Mouse (Mus musculus): ENCODE measurements around the gene Cd99l2. TPM values are rescaled to one million over a fixed set of nuclear protein-coding genes. Genes with fewer than 3 reads are reported as not detected.

Cd99l2 gene
- total RNA-seq, 4 experiments from 2014 or later = 98.3 to 127 (median 119) TPM

DNA sequence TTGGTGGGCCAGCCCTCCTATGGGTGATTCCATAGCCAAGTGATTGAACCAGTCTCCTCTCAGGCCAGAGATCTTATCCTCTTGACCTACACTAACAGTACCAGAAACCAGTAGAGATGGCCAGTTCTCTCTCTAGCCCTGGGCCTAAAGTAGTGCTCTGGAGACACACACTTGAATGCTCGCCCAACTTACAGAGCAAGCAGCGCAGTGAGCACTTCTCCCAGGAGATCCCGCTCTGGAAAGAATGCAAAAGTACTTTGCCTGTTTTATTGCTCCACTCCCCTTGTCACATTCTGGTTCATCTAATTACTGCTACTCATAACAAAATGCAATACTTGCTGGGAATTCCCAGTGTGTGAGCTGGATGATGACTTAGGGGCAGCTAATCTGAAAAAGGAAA, 25.2 kb downstream of the Cd99l2 start:
- no peak for DNase-seq

DNA sequence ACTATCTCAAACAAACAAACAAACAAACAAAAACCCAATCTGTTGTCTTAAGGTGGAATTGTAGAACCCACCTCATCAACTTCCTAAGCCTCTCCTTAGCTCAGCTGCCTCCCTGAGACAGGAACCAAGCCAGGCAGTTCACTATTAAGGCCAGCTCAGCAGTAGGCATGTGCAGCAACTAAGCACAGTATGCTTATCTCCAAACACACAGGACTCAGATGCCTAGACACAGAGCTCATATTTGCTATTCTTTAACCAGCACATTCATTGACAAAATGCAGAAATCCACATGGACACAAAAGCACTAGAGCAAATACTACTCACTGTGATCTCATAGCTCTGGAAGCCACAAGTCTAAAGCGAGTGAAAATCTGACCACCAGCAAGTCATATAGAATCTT, 27.2 kb downstream of the Cd99l2 start:
- DNase-seq = no peak

DNA sequence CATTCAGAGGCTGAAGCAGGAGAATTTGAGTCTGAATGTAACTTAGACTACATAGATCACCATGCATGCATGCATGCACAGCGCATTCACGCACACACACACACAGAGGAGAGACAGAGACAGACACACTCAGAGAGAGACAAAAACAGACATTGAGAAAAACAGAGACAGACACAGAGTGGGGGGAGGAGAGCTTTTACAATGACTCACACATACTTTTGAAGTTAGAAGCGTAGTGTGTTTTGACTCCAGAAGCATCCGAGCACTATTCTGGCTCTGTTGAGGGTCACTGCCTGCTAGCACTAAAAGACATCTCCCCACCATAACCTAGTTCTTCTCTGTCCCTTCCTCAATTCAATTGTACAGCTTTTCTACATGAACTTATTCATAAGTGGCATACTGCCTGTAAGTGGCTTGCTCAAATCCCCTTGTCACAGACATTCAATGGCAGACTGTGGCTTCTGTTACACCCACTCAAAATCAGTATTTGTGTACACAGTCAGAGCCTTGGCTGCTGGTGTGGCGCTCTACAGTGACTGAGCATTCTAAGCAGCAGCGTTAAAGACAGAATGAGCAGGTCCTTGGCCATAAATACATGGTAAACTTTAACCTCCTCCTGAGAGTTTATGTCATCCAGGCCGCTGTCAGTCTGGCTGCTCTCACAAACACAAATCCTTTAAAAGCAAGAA, 28.4 kb downstream of the Cd99l2 start:
- DNase-seq = no peak

DNA sequence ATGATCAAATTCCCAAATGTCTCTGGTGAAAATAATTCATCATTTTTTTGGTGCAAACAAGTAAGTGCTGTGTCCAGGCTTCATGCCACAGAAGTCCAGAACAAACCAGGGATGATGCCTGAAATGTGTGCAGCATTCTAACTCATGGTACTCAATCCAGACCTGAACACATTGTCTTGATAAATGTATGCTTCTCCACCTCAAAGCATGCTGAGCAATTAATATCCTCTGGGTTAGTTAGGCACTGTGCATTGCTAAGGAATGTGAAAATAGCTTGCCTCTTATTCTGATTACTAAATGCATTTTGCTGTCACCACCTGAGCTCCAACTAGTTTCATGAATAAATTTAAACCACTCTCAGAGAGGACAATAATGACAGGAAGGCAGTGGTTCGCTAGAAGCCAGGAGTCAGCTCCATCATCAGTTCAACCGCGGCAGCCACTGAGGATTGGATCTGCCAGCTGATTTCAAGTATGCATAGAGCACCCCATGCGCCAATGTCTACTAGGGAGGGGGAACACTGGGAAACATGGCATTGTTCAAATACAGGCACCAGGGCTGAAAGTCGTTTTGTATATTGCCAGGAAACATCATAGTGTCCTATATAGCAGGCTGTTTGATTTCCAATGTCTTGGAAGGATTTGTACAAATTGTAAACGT, 36.4 kb downstream of the Cd99l2 start:
- no peak for DNase-seq

DNA sequence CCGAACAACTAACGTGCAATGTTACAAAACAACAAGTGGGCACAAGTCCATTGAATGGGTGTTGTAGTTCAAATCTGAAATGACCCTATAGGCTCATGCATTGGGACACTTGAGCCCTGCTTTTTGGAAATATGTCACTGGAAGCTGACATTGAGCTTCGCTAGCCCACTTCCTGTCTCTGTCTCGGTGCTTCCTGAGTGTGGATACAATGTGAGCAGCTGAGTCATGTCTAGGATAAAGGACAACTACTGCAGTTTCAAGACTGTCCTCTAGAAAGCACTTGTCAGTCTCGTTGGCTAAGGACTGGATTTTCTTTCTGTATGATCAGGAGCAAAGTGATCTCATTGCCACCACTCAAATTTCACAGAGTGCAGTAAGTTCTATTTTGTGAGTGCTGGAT, 49.7 kb downstream of the Cd99l2 start:
- no peak for DNase-seq

DNA sequence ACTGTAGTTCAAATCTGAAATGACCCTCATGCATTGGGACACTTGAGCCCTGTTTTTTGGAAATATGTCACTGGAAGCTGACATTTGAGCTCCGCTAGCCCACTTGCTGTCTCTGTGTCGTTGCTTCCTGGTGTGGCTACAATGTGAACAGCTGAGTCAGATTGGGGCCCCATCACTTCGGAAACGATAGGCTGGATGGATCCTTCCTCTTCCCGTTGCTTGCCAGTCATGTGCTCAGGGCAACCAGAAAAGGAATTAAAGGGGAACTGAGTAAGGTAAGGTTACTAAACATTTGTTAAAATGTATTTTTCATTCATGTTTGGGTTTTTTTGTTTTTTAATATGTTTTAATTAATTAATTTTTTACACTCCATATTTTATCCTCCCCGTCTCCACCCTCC, 53.2 kb downstream of the Cd99l2 start:
- no peak for DNase-seq

DNA sequence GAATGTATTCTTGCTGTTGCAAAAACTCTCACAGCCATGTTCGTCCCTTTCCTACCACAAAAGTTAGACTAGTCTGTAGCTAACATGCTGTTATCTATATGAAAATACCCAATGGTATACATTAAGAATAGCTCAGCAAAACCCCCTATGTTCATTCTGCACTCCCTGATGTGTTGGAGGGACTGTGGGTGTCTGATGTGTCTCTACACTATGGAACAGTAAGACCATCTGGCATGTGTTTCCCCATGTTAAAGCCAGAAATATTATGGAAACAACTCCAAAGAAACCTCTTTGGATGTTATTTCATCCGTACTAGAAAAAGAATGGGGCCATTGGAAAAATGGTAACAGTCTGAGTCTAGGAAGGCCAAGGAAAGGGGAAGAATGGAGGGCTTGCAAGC, 57.1 kb downstream of the Cd99l2 start:
- no peak for DNase-seq

DNA sequence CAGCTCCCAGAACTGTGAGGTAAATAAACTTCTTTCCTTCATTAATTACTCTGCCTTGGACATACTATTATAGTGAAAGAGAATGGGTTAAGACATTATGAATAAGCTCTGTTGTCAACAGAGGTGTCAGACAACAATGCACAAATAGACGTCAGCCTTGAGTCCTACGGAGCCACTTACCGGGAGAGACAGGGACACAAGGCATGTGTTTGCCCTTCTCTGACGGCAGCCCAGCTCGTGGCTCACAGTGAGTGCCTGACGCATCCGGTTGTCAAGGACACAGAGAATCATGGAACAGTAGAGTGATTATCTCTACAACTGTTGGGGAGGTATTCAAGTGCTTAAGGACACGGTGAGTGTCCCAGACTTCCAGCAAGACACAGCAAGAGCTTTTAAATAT, 57.8 kb downstream of the Cd99l2 start:
- peak; percentile 73 for DNase-seq

DNA sequence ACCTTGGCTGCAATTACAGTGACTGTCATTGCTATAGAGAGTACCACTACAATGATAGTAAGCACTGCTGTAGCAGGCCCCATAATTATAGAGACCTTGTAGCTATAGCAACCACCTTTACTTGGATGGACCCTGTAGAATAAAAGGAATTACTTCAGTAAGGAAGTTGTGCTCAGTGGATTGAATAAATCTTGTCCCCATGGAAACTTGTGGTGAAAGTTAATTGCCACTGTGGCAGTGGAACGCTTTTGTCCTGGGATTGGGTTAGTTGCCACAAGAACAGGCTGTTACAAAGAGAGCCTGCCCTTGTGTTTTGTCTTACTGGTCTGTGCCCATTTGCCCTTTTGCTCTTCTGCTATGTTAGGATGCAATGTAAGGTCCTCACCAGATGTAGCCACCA, 58.2 kb downstream of the Cd99l2 start:
- no peak for DNase-seq

DNA sequence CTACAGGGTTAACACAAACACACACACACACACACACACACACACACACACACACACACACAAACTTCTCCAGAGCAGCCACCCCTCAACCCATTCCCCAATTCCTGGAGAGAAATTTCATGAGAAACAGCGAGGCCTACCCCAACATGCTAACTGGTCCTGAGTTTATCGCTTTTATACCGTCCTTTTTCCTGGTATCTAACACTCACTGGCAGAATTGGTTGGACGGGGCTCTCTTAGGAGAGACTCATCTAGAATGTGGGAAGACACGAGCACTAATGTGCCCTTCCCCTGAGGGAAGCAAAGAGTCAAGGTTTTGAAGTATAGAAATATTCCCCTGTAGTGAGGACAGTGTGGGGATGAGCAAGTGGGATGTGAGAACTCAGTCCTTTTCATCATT, 61.7 kb downstream of the Cd99l2 start:
- DNase-seq = no peak

DNA sequence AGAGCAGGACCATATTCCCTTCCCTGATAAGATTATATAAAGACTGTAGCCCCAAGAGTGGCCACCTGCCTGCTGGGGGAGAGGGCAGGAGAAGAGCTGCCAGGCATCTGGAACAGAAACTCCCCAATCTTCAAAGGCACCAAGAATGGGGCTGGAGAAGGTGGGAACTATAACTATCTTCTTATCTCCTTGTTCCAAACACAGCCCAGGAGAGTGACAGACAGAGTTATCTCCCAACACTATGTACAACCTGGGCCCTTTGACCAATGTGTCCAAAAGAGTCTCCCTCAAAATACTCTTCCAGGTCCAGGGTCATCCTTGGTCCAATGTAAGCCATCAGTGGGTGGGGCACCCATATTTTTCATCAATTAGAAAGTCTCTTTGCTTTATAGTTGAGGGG, 65.2 kb downstream of the Cd99l2 start:
- no peak for DNase-seq

DNA sequence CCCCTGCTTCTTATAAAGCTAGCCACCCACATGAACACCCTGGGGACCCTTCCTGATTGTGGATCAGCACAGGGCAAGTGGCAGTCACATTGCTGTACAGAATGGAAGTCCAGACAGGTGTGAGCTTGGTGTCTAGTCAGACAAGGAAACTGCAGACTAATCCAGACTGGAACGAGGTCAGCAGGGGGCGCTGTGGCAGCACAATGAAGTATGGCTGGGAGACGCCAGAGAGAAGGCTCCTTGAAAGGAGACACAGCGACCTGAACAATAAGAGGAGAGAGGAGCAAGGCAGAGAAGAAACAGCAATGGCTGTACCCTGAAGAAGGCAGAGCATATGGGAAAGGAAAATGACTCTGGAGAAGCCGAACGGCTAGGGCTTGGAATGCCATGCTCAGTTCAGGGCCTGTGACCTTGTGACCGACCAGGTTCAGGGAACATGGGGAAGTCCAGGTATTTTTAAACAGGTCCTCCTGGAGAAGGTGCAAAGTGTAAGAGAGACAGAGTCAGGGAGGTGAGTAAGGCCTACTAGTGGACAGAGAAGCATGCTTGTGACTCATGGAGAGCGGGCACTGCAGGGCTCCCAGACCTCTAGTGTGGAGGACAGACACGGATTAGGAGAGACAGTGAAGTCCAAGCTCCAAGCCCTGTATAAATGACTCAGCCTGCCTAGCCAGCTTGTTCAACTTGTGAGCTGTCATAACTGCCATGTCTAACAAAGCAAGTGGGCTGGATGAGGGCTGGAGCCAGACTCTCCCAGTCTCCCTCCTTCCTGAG, 66.7 kb downstream of the Cd99l2 start:
- DNase-seq = peak; percentile 69

DNA sequence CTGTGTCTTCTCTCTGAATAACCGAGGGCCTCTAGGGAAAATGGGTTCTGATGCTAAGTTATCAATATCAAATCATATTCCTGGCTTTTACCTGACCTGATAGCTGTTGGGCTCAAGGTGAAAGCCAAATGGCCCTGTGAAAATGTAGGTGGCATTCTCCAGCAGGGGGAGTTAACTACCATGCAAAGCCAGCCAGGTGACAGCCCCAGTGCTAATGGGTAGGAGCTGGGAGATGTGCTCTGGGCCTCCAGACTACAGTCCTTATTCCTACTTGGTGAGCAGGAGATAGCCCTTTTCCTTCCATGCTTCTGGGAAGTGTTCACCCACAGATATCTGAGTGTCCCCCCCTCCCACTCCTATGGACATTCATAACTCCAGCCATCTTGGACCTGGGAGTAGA, 67.8 kb downstream of the Cd99l2 start:
- DNase-seq = no peak

DNA sequence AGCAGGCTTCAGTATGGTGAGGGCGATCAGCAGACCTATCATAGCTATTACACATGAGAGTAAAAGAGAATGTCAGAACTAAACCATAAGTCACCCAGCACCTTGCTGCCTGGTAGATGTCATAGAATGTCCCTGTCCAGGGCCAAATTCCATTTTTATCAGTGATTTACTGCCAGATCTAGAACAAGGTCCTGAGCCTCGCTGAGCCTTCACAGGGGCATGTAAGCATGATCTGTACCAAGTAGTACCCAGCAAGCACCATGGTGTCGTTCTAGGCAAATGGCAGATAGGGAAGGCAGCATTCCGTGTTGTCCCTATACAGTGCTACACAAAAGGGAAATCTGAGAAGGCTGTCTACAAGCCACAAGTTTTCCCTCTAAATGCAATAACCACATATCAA, 79.0 kb downstream of the Cd99l2 start:
- DNase-seq = peak; percentile 51

DNA sequence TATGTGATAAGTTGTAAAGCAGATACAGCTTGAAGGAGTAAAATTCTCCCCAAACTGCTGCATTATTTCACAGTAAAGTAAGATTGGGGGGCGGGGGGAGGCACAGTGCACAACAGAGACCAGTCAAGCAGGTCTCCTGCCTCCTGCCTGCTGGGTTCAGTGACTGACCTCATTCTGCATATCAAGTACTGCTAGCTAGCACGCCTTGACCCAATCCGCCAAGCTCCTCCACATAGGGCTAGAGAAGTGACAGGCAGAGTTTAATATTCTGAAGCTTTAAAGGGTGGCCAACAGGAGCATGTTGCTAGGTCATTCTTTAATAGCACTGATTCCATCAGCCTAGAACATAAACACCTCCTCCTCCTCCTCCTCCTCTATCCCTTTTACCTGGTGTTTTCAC, 79.9 kb downstream of the Cd99l2 start:
- DNase-seq = no peak

DNA sequence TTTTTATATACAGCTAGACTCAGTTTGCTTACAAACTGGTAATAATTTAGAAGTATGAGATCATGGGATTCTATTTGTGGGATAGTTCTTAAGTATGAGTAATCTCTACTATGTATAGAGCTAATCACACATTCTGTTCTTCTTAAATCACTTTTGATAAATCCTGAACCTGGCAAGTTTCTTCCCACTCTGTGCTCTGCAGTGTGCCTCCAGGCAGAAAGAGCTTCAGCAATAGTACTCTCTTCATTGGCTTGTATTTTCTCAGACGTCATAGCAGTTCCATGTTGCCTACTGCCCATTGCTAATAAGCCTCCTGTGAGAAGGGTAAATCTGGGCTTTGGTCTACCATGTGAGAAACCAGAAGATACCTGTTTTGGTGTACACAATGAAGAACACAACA, 84.3 kb downstream of the Cd99l2 start:
- no peak for DNase-seq

DNA sequence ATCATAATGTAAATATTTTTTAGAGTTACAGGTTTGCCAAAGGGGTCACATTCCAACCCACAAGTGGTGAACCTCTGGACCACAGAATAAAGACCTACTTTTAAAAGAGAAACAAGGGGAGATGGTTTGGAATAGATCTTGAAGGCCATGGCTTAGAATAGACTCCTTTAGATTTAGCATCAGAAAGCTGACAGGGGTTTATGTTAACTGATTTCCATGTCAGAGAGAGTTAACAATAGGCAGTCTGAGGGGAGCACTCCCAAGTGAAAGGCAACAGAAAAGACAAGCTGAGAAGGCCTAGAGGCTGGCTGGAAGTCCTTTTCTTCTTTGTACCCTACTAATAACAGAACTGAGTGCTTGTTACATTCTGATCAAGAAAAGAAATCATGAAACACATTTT, 86.4 kb downstream of the Cd99l2 start:
- no peak for DNase-seq

DNA sequence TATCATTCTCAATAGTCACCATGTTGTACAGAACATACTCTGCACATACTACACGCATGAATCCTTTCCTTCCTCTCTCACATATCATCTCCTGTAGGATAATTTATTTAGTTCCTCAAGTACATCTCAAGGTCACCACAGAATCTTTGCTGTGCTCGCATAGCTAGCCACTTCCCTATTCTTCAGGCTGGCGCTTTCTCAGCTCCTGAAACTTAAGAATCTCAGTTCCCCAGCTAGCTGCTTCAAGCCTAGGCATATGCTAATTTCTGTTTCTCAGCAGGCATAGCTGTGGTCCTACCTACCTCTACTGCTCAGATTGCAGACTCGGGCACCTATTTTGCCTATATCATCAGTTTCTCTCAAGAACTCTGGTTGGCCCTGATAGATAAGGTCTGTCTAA, 96.3 kb downstream of the Cd99l2 start:
- no peak for DNase-seq

DNA sequence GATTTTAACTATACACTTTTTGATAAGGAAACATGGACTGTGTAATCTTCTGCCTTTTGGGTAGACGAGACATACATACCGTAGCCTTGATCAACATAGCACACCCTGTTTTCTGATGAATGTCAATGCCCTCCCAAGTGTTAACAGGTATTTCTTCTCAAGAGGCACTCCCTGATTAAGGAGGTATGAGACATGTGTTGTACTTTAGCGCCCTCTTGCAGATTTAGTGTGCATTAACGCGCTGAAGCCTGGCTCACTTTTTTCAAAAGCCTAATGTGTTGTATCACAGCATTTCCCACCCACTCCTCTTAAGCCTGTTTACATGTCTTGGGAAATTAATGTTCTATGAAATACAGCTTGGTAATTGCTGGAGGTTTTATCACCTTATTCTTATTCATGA, 111.1 kb downstream of the Cd99l2 start:
- no peak for DNase-seq

DNA sequence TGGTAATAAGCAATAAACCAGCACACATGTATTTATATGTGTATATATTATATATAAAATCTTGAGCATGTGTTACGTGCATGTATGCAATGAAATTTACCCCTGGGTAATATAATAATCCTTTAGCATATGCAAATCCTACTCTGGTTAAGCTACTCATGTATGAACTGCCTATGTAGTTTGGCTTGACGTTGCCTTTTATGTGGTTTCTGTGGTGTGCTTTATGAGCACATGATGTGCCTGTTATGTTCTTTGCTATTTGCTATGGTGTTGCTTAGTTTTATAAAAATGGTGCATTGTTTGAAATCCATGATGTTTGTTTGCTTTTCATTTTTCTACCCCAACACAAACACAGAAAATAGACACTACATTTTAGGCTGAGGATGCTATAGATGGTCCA, 114.2 kb downstream of the Cd99l2 start:
- no peak for DNase-seq

DNA sequence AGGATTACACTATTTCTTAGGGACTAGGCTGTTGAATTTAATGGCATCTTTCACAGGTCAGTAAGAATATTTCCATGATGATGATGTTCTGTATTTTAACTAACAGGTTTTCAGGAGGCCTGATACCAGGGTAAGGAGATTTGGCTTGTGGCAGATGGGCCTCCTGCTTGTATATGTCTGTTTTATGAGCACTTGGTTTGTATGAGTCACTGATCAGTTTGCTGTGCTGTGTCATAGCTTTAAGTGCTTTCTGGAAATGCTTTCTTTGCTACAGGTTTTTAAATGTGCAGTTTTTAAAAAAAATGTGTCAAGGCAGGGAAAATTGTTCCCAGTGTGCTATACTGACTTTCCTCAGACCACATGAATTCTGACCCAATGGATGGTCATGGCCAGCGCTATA, 115.9 kb downstream of the Cd99l2 start:
- DNase-seq = no peak

All from adrenal gland, adult 8-10 months (tissue).